Mouse (Mus musculus): Measurements from ENCODE around the gene Hsp90ab1. TPM values are rescaled to one million over a fixed set of nuclear protein-coding genes. Genes with fewer than 3 reads are reported as not detected.

The Hsp90ab1 gene
- polyA plus RNA-seq, 1 experiment from 2014 or later = 1,787 TPM

DNA sequence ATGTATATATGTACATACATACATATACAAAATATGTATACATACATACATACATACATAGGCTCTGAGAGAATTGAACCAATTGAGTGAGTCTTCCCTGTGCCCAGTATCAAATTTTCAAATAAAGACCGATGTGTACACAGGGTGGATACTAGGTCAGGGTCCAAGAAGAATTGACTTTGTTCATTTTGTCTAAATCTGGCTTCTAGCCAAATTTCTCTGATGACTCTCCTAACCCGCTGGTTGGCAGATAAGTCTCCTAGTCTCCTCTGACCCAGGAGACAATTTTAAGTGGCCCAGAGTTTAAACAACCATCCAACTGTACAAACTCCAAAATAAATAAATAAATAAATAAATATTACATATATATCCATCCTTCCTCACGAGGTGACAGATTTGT, 25.8 kb upstream of the Hsp90ab1 start:
- 46% methylated on average over 3 of the region's 3 CpGs for WGBS
- no peak overlapping the region for H3K27ac ChIP-seq (ENCODE audit: low read depth, low read length)
- H3K27me3 ChIP-seq (ENCODE audit: control insufficient read depth, insufficient read depth, low read length) = peaks cover 32% of the 10 kb centered on the region
- H3K4me2 ChIP-seq (ENCODE audit: low read depth, low read length, severe bottlenecking) = peak overlapping the region; percentile 80; the same call in 1 of the 2 replicates
- peak overlapping the region; percentile 33; the same call in 1 of the 2 replicates for H3K4me3 ChIP-seq (ENCODE audit: low read depth, low read length)
- H3K36me3 ChIP-seq (ENCODE audit: control insufficient read depth, insufficient read depth, low read length) = no peaks in the 10 kb centered on the region
- DNase-seq (ENCODE audit: low spot score) (no peak), ATAC-seq (replicated peaks; ENCODE audit: low FRiP score) (no peak)
- peaks cover 18% of the 10 kb centered on the region for H3K4me1 ChIP-seq (replicated peaks; ENCODE audit: control insufficient read depth, insufficient read depth, low read length)
- H3K9me3 ChIP-seq (ENCODE audit: control insufficient read depth, low read length) = no peaks in the 10 kb centered on the region
- H3K9ac ChIP-seq (ENCODE audit: low read length) = no peak overlapping the region; the same call in 1 of the 2 replicates

DNA sequence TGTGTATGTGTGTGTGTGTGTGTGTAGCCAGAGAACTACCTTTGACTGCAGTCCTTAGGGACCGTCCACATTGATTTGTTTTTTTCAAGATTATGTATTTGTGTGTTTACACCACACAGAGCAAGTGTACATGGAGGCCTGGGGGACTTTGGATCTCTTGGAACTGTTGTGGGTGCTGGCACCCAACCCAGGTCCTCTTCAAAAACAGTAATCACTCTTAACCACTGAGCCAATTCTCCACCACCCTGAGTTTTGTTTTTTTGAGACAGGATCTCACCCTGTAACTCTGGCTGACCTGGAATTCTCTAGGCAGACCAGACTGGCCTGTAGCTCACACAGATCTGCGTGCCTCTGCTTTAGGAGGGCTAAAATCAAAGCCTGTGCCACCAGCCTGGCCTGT, 25.3 kb upstream of the Hsp90ab1 start:
- no peak for ATAC-seq (replicated peaks; ENCODE audit: low FRiP score)
- WGBS = 86% methylated on average over 2 of the region's 2 CpGs
- H3K4me1 ChIP-seq (replicated peaks; ENCODE audit: control insufficient read depth, insufficient read depth, low read length) = peaks cover 18% of the 10 kb centered on the region
- peaks cover 36% of the 10 kb centered on the region for H3K27me3 ChIP-seq (ENCODE audit: control insufficient read depth, insufficient read depth, low read length)
- H3K27ac ChIP-seq (ENCODE audit: low read depth, low read length) = no peak overlapping the region
- H3K9ac ChIP-seq (ENCODE audit: low read length) = no peak overlapping the region
- no peaks in the 10 kb centered on the region for H3K36me3 ChIP-seq (ENCODE audit: control insufficient read depth, insufficient read depth, low read length)
- H3K4me2 ChIP-seq (ENCODE audit: low read depth, low read length, severe bottlenecking) = no peak overlapping the region
- H3K9me3 ChIP-seq (ENCODE audit: control insufficient read depth, low read length) = no peaks in the 10 kb centered on the region
- no peak for DNase-seq (ENCODE audit: low spot score)
- no peak overlapping the region for H3K4me3 ChIP-seq (ENCODE audit: low read depth, low read length)

DNA sequence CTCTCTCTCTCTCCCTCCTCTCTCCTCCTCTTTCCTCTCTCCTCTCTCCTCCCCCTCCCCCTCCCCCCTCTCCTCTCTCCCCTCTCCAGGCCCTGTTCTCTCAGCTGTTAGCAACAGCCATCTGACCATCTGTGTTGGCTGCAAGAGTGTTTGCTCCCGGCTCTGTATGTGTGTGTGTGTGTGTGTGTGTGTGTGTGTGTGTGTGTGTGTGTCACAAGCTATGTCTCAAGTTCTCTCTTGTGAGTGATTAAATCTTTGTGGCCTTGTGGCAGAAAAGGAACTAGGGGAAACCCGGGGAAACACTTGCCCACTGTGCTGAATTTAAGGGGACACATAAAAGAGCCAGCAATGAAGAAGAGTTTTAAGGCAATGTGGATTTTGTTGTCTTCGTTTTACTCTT, 24.7 kb upstream of the Hsp90ab1 start:
- Histone ChIP-seq H3K27me3 (ENCODE audit: control insufficient read depth, insufficient read depth, low read length) (peaks cover 36% of the 10 kb centered on the region), H3K9ac (ENCODE audit: low read length) (no peak overlapping the region), H3K4me3 (ENCODE audit: low read depth, low read length) (no peak overlapping the region), H3K4me2 (ENCODE audit: low read depth, low read length, severe bottlenecking) (no peak overlapping the region), H3K27ac (ENCODE audit: low read depth, low read length) (no peak overlapping the region), H3K4me1 (replicated peaks; ENCODE audit: control insufficient read depth, insufficient read depth, low read length) (peaks cover 18% of the 10 kb centered on the region), H3K9me3 (ENCODE audit: control insufficient read depth, low read length) (no peaks in the 10 kb centered on the region), H3K36me3 (ENCODE audit: control insufficient read depth, insufficient read depth, low read length) (no peaks in the 10 kb centered on the region)
- peak; percentile 55 for DNase-seq (ENCODE audit: low spot score)
- no peak for ATAC-seq (replicated peaks; ENCODE audit: low FRiP score)
- 51% methylated on average over 3 of the region's 3 CpGs for WGBS

DNA sequence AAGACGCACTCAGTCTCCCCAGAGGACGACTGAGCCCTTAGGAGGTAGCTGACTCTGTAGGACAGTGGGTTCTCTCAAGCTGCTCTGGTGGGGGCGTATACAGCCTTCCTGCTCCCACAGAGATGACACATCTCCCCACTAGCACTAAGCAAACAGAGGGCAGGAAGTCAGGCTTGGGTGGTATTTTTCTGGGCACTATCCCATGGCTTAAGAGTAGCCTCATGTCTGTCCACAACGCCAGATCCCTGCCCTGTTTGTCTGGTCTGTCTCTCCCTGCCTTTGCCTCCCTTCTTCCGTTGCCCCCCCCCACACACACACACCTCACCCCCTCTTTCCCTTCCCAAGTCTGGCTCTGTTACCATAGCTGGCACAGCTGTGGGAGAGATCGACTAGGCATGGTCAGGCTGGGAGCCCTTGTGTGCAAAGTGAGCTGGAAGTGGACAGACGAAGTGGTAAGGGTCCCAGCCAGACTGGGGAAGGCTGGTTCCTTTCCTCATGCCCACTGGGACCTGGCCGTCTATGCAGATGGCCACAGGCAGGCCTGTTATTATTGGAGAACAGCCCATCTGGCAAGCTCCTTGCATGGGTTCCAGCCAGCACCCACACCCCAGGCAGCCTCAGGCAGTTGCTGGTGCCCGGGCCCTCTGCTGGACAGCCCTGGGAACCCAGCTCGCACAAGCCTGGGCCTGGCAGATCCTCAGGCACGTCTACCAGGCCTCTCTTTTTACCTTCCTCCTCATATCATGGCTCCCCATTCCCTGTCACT, 23.7 kb upstream of the Hsp90ab1 start:
- H3K27ac ChIP-seq (ENCODE audit: low read depth, low read length) = peak overlapping the region; percentile 25; the same call in 1 of the 2 replicates
- no peak overlapping the region for H3K4me3 ChIP-seq (ENCODE audit: low read depth, low read length)
- H3K9ac ChIP-seq (ENCODE audit: low read length) = no peak overlapping the region
- H3K4me1 ChIP-seq (replicated peaks; ENCODE audit: control insufficient read depth, insufficient read depth, low read length) = peaks cover 18% of the 10 kb centered on the region
- H3K4me2 ChIP-seq (ENCODE audit: low read depth, low read length, severe bottlenecking) = no peak overlapping the region
- DNase-seq (ENCODE audit: low spot score) (peak; percentile 77), ATAC-seq (replicated peaks; ENCODE audit: low FRiP score) (0 out of 2 replicates have a peak, but pooled peaks have one; percentile 28)
- H3K9me3 ChIP-seq (ENCODE audit: control insufficient read depth, low read length) = no peaks in the 10 kb centered on the region
- H3K36me3 ChIP-seq (ENCODE audit: control insufficient read depth, insufficient read depth, low read length) = no peaks in the 10 kb centered on the region
- WGBS = 25% methylated on average over 11 of the region's 11 CpGs
- H3K27me3 ChIP-seq (ENCODE audit: control insufficient read depth, insufficient read depth, low read length) = peaks cover 36% of the 10 kb centered on the region

DNA sequence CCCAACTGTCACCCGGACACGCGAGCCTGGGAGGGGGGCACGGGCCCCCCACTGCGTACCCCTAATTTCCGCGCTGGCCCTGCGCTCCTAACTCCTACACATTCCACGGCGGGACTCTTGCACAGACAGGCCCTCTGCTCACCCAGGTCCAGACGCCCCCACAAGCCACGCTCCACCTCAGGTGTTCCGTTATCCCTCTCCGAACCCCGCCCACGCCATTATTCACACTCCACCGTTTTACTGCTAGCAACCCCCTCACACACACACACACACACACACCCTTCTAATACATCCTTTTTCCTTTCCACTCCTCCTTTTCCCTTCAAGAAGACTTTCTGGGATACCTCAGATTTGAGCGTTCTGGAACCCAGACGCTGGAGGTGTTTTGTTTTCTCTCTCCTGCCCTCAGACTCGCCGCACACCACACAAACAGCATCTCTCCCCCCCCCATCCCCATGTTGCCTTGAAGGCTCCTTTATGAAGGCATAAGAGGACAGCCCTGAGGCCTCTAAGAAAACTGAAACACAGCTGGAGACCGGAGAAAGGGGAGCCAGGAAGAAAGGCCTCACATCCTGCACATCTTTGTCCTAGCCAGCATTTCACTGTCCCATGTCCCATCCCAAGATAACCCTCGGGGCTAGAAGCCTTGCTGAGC, 22.8 kb upstream of the Hsp90ab1 start:
- Histone ChIP-seq H3K27me3 (ENCODE audit: control insufficient read depth, insufficient read depth, low read length) (peaks cover 28% of the 10 kb centered on the region), H3K27ac (ENCODE audit: low read depth, low read length) (no peak overlapping the region), H3K9me3 (ENCODE audit: control insufficient read depth, low read length) (no peaks in the 10 kb centered on the region), H3K36me3 (ENCODE audit: control insufficient read depth, insufficient read depth, low read length) (no peaks in the 10 kb centered on the region), H3K4me2 (ENCODE audit: low read depth, low read length, severe bottlenecking) (peak overlapping the region; percentile 98), H3K9ac (ENCODE audit: low read length) (peak overlapping the region; percentile 61), H3K4me3 (ENCODE audit: low read depth, low read length) (peak overlapping the region; percentile 49), H3K4me1 (replicated peaks; ENCODE audit: control insufficient read depth, insufficient read depth, low read length) (peaks cover 18% of the 10 kb centered on the region)
- WGBS = 3% methylated on average over 23 of the region's 23 CpGs
- ATAC-seq (replicated peaks; ENCODE audit: low FRiP score) (no peak; the same call in 1 of the 2 replicates), DNase-seq (ENCODE audit: low spot score) (no peak)

DNA sequence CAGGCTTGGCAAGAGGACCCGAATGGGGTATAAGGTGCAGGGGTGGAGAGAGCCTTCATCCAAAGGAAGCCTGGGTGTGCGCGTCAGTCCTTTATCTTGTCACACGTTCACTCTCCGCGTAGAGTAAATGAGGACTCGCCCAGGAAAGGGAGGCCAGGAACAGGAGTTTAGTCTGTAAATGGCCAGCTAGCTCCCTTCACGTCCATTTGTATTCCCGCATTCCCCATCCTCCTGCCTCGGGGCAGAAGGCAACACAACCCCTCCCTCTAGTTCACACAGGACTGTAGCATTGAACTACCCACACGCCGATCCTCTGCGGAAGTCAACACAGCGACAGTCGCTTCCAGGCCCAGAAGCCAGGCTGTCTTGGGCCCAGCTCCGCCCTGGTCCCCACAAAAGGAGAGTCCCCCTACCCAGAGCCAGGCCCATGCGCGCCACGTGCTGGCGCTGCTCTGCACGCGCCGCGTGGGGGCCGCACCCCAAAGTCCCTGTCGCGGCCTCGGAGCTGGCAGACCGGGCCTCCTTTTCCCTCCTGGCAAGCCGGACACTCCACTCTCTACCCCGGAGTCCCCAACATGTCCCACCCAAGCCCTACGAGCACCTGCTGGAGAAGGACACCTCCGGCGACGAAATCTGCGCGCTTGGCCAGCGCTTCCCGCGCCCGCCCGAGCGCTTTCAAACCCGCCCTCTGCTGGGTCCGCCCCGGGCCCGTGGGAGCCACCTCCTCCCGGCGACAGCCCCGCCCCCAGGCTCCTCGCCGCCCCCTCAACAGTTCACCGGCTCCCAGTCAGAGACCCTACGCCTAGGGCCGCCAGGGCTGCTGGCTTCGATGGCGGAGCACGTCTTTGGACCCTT, 22.0 kb upstream of the Hsp90ab1 start:
- Histone ChIP-seq H3K4me3 (ENCODE audit: low read depth, low read length) (peak overlapping the region; percentile 49), H3K36me3 (ENCODE audit: control insufficient read depth, insufficient read depth, low read length) (no peaks in the 10 kb centered on the region), H3K27me3 (ENCODE audit: control insufficient read depth, insufficient read depth, low read length) (peaks cover 22% of the 10 kb centered on the region), H3K4me2 (ENCODE audit: low read depth, low read length, severe bottlenecking) (peak overlapping the region; percentile 98), H3K9ac (ENCODE audit: low read length) (peak overlapping the region; percentile 61), H3K9me3 (ENCODE audit: control insufficient read depth, low read length) (no peaks in the 10 kb centered on the region), H3K4me1 (replicated peaks; ENCODE audit: control insufficient read depth, insufficient read depth, low read length) (peaks cover 18% of the 10 kb centered on the region), H3K27ac (ENCODE audit: low read depth, low read length) (no peak overlapping the region)
- ATAC-seq (replicated peaks; ENCODE audit: low FRiP score) = peak; percentile 82
- DNase-seq (ENCODE audit: low spot score) = peak; percentile 89
- 1% methylated on average over 58 of the region's 58 CpGs for WGBS

DNA sequence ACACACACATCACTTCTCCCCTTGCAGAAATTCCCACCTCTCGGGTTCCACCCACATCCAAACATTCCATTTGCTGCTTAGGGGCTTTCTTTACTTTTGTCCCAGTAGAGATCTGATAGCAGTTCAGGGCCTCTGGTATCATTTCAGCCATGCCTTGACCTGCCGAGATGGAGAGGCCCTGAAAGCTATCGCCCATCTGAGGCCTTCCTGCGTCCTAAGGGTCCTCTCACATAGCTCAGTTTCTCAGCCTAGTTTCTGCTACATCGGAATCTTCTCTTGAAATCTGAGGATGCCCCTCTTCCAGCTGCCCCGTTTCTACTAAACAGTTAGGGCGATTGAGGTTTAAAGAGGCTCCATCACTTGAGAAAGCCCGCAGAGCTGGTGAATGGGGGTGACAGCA, 21.1 kb upstream of the Hsp90ab1 start:
- ATAC-seq (replicated peaks; ENCODE audit: low FRiP score) (no peak), DNase-seq (ENCODE audit: low spot score) (no peak)
- Histone ChIP-seq H3K9me3 (ENCODE audit: control insufficient read depth, low read length) (no peaks in the 10 kb centered on the region), H3K4me3 (ENCODE audit: low read depth, low read length) (peak overlapping the region; percentile 49; the same call in 1 of the 2 replicates), H3K4me2 (ENCODE audit: low read depth, low read length, severe bottlenecking) (peak overlapping the region; percentile 98), H3K27me3 (ENCODE audit: control insufficient read depth, insufficient read depth, low read length) (peaks cover 19% of the 10 kb centered on the region), H3K9ac (ENCODE audit: low read length) (no peak overlapping the region; the same call in 1 of the 2 replicates), H3K36me3 (ENCODE audit: control insufficient read depth, insufficient read depth, low read length) (no peaks in the 10 kb centered on the region), H3K4me1 (replicated peaks; ENCODE audit: control insufficient read depth, insufficient read depth, low read length) (peaks cover 14% of the 10 kb centered on the region), H3K27ac (ENCODE audit: low read depth, low read length) (no peak overlapping the region)
- 52% methylated on average over 8 of the region's 8 CpGs for WGBS

DNA sequence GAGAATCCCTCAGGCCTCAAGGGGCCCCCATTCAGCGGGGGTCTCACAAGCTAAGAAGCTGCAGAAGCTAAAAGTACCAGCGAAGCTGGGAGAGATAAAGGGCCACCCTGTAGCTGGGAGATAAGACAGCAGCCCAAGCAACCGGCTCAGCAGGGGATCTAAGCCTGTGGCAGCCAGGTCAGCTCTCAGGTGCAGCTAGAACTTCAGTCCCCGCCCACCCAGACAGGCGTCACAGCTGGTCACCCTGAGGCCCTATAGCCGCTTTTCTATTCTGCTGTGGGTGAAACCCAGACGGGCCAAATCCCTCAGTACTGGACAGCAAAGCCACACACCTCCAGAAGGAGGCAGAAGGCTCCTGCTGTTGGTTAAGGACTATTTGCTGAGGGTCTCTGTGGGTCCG, 20.4 kb upstream of the Hsp90ab1 start:
- H3K27me3 ChIP-seq (ENCODE audit: control insufficient read depth, insufficient read depth, low read length) = peaks cover 19% of the 10 kb centered on the region
- no peak for ATAC-seq (replicated peaks; ENCODE audit: low FRiP score)

More for the DNA sequence above, 20.4 kb upstream of the Hsp90ab1 start:
- WGBS = 16% methylated on average over 8 of the region's 8 CpGs
- DNase-seq (ENCODE audit: low spot score) = peak; percentile 54
- H3K4me1 ChIP-seq (replicated peaks; ENCODE audit: control insufficient read depth, insufficient read depth, low read length) = peaks cover 14% of the 10 kb centered on the region
- H3K9ac ChIP-seq (ENCODE audit: low read length) = no peak overlapping the region; the same call in 1 of the 2 replicates
- no peaks in the 10 kb centered on the region for H3K36me3 ChIP-seq (ENCODE audit: control insufficient read depth, insufficient read depth, low read length)
- peak overlapping the region; percentile 7; the same call in 1 of the 2 replicates for H3K4me3 ChIP-seq (ENCODE audit: low read depth, low read length)
- H3K27ac ChIP-seq (ENCODE audit: low read depth, low read length) = no peak overlapping the region
- peak overlapping the region; percentile 98; the same call in 1 of the 2 replicates for H3K4me2 ChIP-seq (ENCODE audit: low read depth, low read length, severe bottlenecking)
- no peaks in the 10 kb centered on the region for H3K9me3 ChIP-seq (ENCODE audit: control insufficient read depth, low read length)

Data from forebrain, embryonic 11.5 days (tissue).